ENCODE assay signal across 12 mouse cellular contexts in genomic region chr4:140812609-140813008, GRCm38 (mm10). TPM values are rescaled to one million over a fixed set of nuclear protein-coding genes. Genes with fewer than 3 reads are reported as not detected.
DNase-seq lines count a peak whose midpoint lies in the region; ATAC-seq and TF ChIP-seq lines count a peak whose summit lies in the region.
"Had no signal": no experiment of that assay in that cellular context is flagged by ENCODE, and none has a peak within 500 bp of the region (broad histone marks: within the 10 kb centered on the region; RNA-seq: fewer than 3 reads in every experiment).

No protein-coding gene starts in this region.

- no peak for DNase-seq in heart, embryonic 10.5 days (ENCODE audit: low spot score)
- no peak for DNase-seq in heart, adult 9 months (ENCODE audit: low spot score in 2 of 2)
- DNase-seq in MEL (ENCODE audit: low read depth, low spot score), result peak; percentile 92
- peak; percentile 27 to 48 for DNase-seq in heart, postnatal 10 days
- DNase-seq in limb, embryonic 11.5 days (ENCODE audit: low spot score), result no peak
- no peak for DNase-seq in spleen, postnatal 14 days (ENCODE audit: low spot score in 2 of 2)
- DNase-seq in layer of hippocampus, adult 18-20 months (ENCODE audit: low spot score in 2 of 2), result no peak

- intact Hi-C loops in heart, postnatal 10 days (cut with DNase I), result loop anchor here (5.0 kb wide), 1 partner anchor 90 kb away; no protein-coding TSS in a partner anchor

- TF ChIP-seq POLR2A in MEL (IDR thresholded peaks at IDR 0.05; ENCODE audit: control insufficient read depth in 1 of 2, insufficient read depth in 1 of 2, low read depth in 1 of 2, low read length in 2 of 2, poor library complexity in 1 of 2), result peak in 1 of 2 experiments; percentile 51; a peak in 1 of 4 replicates

- H3K4me1 ChIP-seq in heart, embryonic 10.5 days, result peaks cover 76% of the 10 kb centered on the region
- H3K4me1 ChIP-seq in MEL (ENCODE audit: control insufficient read depth in 1 of 2, insufficient read depth in 2 of 2, low read length in 2 of 2), result peaks cover 4 to 52% of the 10 kb centered on the region in 2 experiments; a peak in 3 of 4 replicates
- peaks cover 29% of the 10 kb centered on the region for H3K4me1 ChIP-seq in limb, embryonic 11.5 days (ENCODE audit: control insufficient read depth, insufficient read depth, low read length)
- H3K4me1 ChIP-seq in forebrain, embryonic 16.5 days (replicated peaks; ENCODE audit: control insufficient read depth, insufficient read depth, low read length), result peaks cover 6% of the 10 kb centered on the region; the same call in 1 of the 2 replicates

- peaks cover 19% of the 10 kb centered on the region for H3K79me2 ChIP-seq in MEL (ENCODE audit: control insufficient read depth, insufficient read depth, low read length, poor library complexity)

- no peak for TF ChIP-seq CTCF in MEL (IDR thresholded peaks at IDR 0.05 in 2 of 3, conservative IDR thresholded peaks at IDR 0.05 in 1 of 3; ENCODE audit: control insufficient read depth in 1 of 3, insufficient read depth in 1 of 3, low read depth in 2 of 3, low read length in 3 of 3, poor library complexity in 1 of 3, severe bottlenecking in 1 of 3)

- no peak for TF ChIP-seq RAD21 in MEL (IDR thresholded peaks at IDR 0.05; ENCODE audit: low read depth, low read length)

- H3K9ac ChIP-seq in MEL (ENCODE audit: control insufficient read depth, low read depth, low read length, poor library complexity, severe bottlenecking), result peak overlapping the region; percentile 73
- H3K9ac ChIP-seq in limb, embryonic 11.5 days (ENCODE audit: low read length), result no peak overlapping the region
- H3K9ac ChIP-seq in forebrain, embryonic 16.5 days (replicated peaks; ENCODE audit: low read depth, low read length), result no peak overlapping the region
- H3K9ac ChIP-seq: hindbrain, embryonic 12.5 days had no signal

- peaks cover 4% of the 10 kb centered on the region; the same call in 1 of the 2 replicates for H3K27me3 ChIP-seq in heart, embryonic 10.5 days (ENCODE audit: insufficient read depth, poor library complexity, severe bottlenecking)
- H3K27me3 ChIP-seq in MEL (ENCODE audit: control insufficient read depth in 1 of 2, insufficient read depth in 2 of 2, low read length in 2 of 2), result no peaks in the 10 kb centered on the region
- no peaks in the 10 kb centered on the region for H3K27me3 ChIP-seq in limb, embryonic 11.5 days (ENCODE audit: control insufficient read depth, insufficient read depth, low read length)
- 0 out of 2 replicates have a peak, but pooled peaks cover 3% of the 10 kb centered on the region for H3K27me3 ChIP-seq in forebrain, embryonic 16.5 days (replicated peaks; ENCODE audit: control insufficient read depth, insufficient read depth, low read length)

- H3K9me3 ChIP-seq in heart, embryonic 10.5 days, result no peaks in the 10 kb centered on the region
- H3K9me3 ChIP-seq in MEL (replicated peaks; ENCODE audit: insufficient read depth, low read length), result no peaks in the 10 kb centered on the region
- no peaks in the 10 kb centered on the region for H3K9me3 ChIP-seq in limb, embryonic 11.5 days (ENCODE audit: control insufficient read depth, low read length)
- H3K9me3 ChIP-seq in forebrain, embryonic 16.5 days (ENCODE audit: control insufficient read depth, low read length), result no peaks in the 10 kb centered on the region
- H3K9me3 ChIP-seq: hindbrain, embryonic 12.5 days had no signal

- peak in 1 of 2 experiments; percentile 52; a peak in 1 of 4 replicates for TF ChIP-seq EP300 in MEL (IDR thresholded peaks at IDR 0.05; ENCODE audit: low read depth in 1 of 2, low read length in 2 of 2)

- peak overlapping the region; percentile 88 for H3K27ac ChIP-seq in heart, embryonic 10.5 days
- peak overlapping the region; percentile 91 for H3K27ac ChIP-seq in MEL (ENCODE audit: control insufficient read depth, low read depth, low read length)
- H3K27ac ChIP-seq in limb, embryonic 11.5 days (replicated peaks; ENCODE audit: low read depth, low read length), result peak overlapping the region; percentile 89; the same call in 1 of the 2 replicates
- H3K27ac ChIP-seq in forebrain, embryonic 16.5 days (ENCODE audit: low read length), result no peak overlapping the region
- H3K27ac ChIP-seq: hindbrain, embryonic 12.5 days had no signal

- H3K4me3 ChIP-seq in heart, embryonic 10.5 days, result peak overlapping the region; percentile 41
- H3K4me3 ChIP-seq in MEL (ENCODE audit: control insufficient read depth in 1 of 2, insufficient read depth in 1 of 2, low read depth in 2 of 2, low read length in 2 of 2), result peak overlapping the region; percentile 67 to 85
- H3K4me3 ChIP-seq in limb, embryonic 11.5 days (ENCODE audit: low read depth, low read length), result no peak overlapping the region
- no peak overlapping the region for H3K4me3 ChIP-seq in forebrain, embryonic 16.5 days (replicated peaks; ENCODE audit: low read length)
- H3K4me3 ChIP-seq: erythroblast, embryonic 14.5 days; hindbrain, embryonic 12.5 days had no signal

- no peak overlapping the region for H3K4me2 ChIP-seq in limb, embryonic 11.5 days (ENCODE audit: low read depth, severe bottlenecking)
- H3K4me2 ChIP-seq in forebrain, embryonic 16.5 days (ENCODE audit: low read length), result no peak overlapping the region
- H3K4me2 ChIP-seq: hindbrain, embryonic 12.5 days had no signal

- 10% methylated on average over 13 of the region's 14 CpGs for WGBS in heart, embryonic 10.5 days
- WGBS in limb, embryonic 11.5 days, result 27% methylated on average over 10 of the region's 14 CpGs
- 26% methylated on average over 10 of the region's 14 CpGs for WGBS in forebrain, embryonic 16.5 days

- H3K36me3 ChIP-seq in heart, embryonic 10.5 days, result no peaks in the 10 kb centered on the region
- H3K36me3 ChIP-seq in MEL (ENCODE audit: control insufficient read depth in 1 of 2, insufficient read depth in 2 of 2, low read length in 2 of 2), result peaks cover 0 to 9% of the 10 kb centered on the region in 2 experiments; a peak in 2 of 4 replicates
- H3K36me3 ChIP-seq in limb, embryonic 11.5 days (ENCODE audit: control insufficient read depth, insufficient read depth, low read length), result no peaks in the 10 kb centered on the region
- H3K36me3 ChIP-seq in forebrain, embryonic 16.5 days (ENCODE audit: control insufficient read depth, insufficient read depth), result no peaks in the 10 kb centered on the region
- H3K36me3 ChIP-seq: hindbrain, embryonic 12.5 days had no signal

- no peak for ATAC-seq in limb, embryonic 11.5 days (ENCODE audit: insufficient number of reproducible peaks, low FRiP score, low TSS enrichment, low read depth)
- no peak for ATAC-seq in forebrain, embryonic 16.5 days

TF ChIP-seq in MEL, 35 proteins besides CTCF, POLR2A, EP300 and RAD21 (continues in another document):
- TF ChIP-seq MYB (IDR thresholded peaks at IDR 0.05; ENCODE audit: low read depth, low read length) (no peak), KAT2A (conservative IDR thresholded peaks at IDR 0.05; ENCODE audit: low read depth, low read length) (no peak), MAZ (IDR thresholded peaks at IDR 0.05; ENCODE audit: low read depth, low read length) (peak; percentile 74; the same call in 1 of the 2 replicates), HCFC1 (IDR thresholded peaks at IDR 0.05; ENCODE audit: low read depth, low read length) (peak; percentile 62), ELF1 (IDR thresholded peaks at IDR 0.05; ENCODE audit: low read depth, low read length) (peak; percentile 51; the same call in 1 of the 2 replicates), ZMIZ1 (IDR thresholded peaks at IDR 0.05; ENCODE audit: low read depth, low read length) (no peak), MAX (IDR thresholded peaks at IDR 0.05; ENCODE audit: low read length) (no peak; the same call in 1 of the 2 replicates), E2F4 (IDR thresholded peaks at IDR 0.05; ENCODE audit: borderline replicate concordance, low read depth, low read length) (no peak), TCF12 (IDR thresholded peaks at IDR 0.05; ENCODE audit: low read depth, low read length) (no peak), SMC3 (IDR thresholded peaks at IDR 0.05; ENCODE audit: low read depth, low read length) (no peak), BHLHE40 (IDR thresholded peaks at IDR 0.05; ENCODE audit: borderline replicate concordance, low read depth, low read length) (peak; percentile 45; the same call in 1 of the 2 replicates), CHD1 (IDR thresholded peaks at IDR 0.05; ENCODE audit: low read depth, low read length) (no peak), UBTF (IDR thresholded peaks at IDR 0.05; ENCODE audit: borderline replicate concordance, insufficient read depth, low read depth, low read length) (no peak)

RNA-seq across cellular contexts. Expression of gene Padi3, which starts 2.2 kb away (rescaled TPM):
- polyA plus RNA-seq in heart, embryonic 10.5 days (2016; fragmentation: Nextera tagmentation; extraction: Ambion mirVana), result 0.87 and 0.96 TPM in 2 replicates
- total RNA-seq in MEL (2012; rRNA removed), result 75.9 and 106 TPM in 2 replicates
- 10 to 100 TPM in 1 of 2 experiments, not detected in 1; 73.1 TPM for polyA plus RNA-seq in MEL (2012; ENCODE audit: insufficient read depth in 1 of 2, insufficient read length in 2 of 2, low read depth in 1 of 2, low replicate concordance in 2 of 2, missing spikeins in 1 of 2)
- under 1 TPM; 0.12 TPM for total RNA-seq in heart, postnatal 10 days (2021)
- polyA plus RNA-seq in limb, embryonic 11.5 days (2014; fragmentation: Nextera tagmentation; extraction: Ambion mirVana), result 0.54 and 0.61 TPM in 2 replicates
- not detected in 2 replicates for polyA plus RNA-seq in forebrain, embryonic 16.5 days (2015; fragmentation: Nextera tagmentation; extraction: Ambion mirVana)
- total RNA-seq in layer of hippocampus, adult 18-20 months (2021), result not detected
- total RNA-seq: liver, adult 2 months; monocyte, adult 5-6 weeks had no signal
- polyA plus RNA-seq: erythroblast, embryonic 14.5 days; liver, adult 2 months had no signal

RNA-seq across cellular contexts. Expression of gene Padi1, which starts 33.0 kb away (rescaled TPM):
- 0.16 TPM in 2 replicates for polyA plus RNA-seq in heart, embryonic 10.5 days (2016; fragmentation: Nextera tagmentation; extraction: Ambion mirVana)
- 0.26 and 0.31 TPM in 2 replicates for total RNA-seq in MEL (2012; rRNA removed)
- under 1 TPM in 1 of 2 experiments, not detected in 1; 0.40 TPM for polyA plus RNA-seq in MEL (2012; ENCODE audit: insufficient read depth in 1 of 2, insufficient read length in 2 of 2, low read depth in 1 of 2, low replicate concordance in 2 of 2, missing spikeins in 1 of 2)
- not detected for total RNA-seq in heart, postnatal 10 days (2021)
- polyA plus RNA-seq in limb, embryonic 11.5 days (2014; fragmentation: Nextera tagmentation; extraction: Ambion mirVana), result 0.28 and 0.44 TPM in 2 replicates
- polyA plus RNA-seq in forebrain, embryonic 16.5 days (2015; fragmentation: Nextera tagmentation; extraction: Ambion mirVana), result not detected in 2 replicates
- total RNA-seq in layer of hippocampus, adult 18-20 months (2021), result not detected
- total RNA-seq: liver, adult 2 months had no signal
- polyA plus RNA-seq: erythroblast, embryonic 14.5 days; liver, adult 2 months had no signal

RNA-seq across cellular contexts. Expression of gene Padi4, which starts 38.6 kb away (rescaled TPM):
- polyA plus RNA-seq in heart, embryonic 10.5 days (2016; fragmentation: Nextera tagmentation; extraction: Ambion mirVana), result 1.9 and 2.9 TPM in 2 replicates
- not detected in 2 replicates for total RNA-seq in MEL (2012; rRNA removed)
- not detected for polyA plus RNA-seq in MEL (2012; ENCODE audit: insufficient read depth in 1 of 2, insufficient read length in 2 of 2, low read depth in 1 of 2, low replicate concordance in 2 of 2, missing spikeins in 1 of 2)
- under 1 TPM; 0.40 to 0.48 TPM for total RNA-seq in heart, postnatal 10 days (2021)
- polyA plus RNA-seq in limb, embryonic 11.5 days (2014; fragmentation: Nextera tagmentation; extraction: Ambion mirVana), result 0.12 TPM in 1 of 2 replicates, not detected in the other
- polyA plus RNA-seq in forebrain, embryonic 16.5 days (2015; fragmentation: Nextera tagmentation; extraction: Ambion mirVana), result 0.24 TPM in 1 of 2 replicates, not detected in the other
- total RNA-seq in layer of hippocampus, adult 18-20 months (2021), result not detected
- polyA plus RNA-seq: erythroblast, embryonic 14.5 days had no signal

Comparison
In these comparisons a context has a peak if more than half of its experiments do, and no peak if none do; other contexts are left out.
1. DNase-seq: peak in MEL (single experiment) and heart, postnatal 10 days (2 of 2); none in heart, embryonic 10.5 days (single experiment), heart, adult 9 months (0 of 2), limb, embryonic 11.5 days (single experiment), spleen, postnatal 14 days (0 of 2) and layer of hippocampus, adult 18-20 months (0 of 2).
2. H3K4me3 ChIP-seq: peak in heart, embryonic 10.5 days (single experiment) and MEL (2 of 2); none in limb, embryonic 11.5 days (single experiment) and forebrain, embryonic 16.5 days (single experiment).